In genomic region chr10:42245636-42246035, GRCm38 (mm10) we compare ENCODE assay signal across 19 mouse cellular contexts. TPM values are rescaled to one million over a fixed set of nuclear protein-coding genes. Genes with fewer than 3 reads are reported as not detected.
DNase-seq lines count a peak whose midpoint lies in the region; ATAC-seq and TF ChIP-seq lines count a peak whose summit lies in the region.
"Had no signal": no experiment of that assay in that cellular context is flagged by ENCODE, and none has a peak within 500 bp of the region (broad histone marks: within the 10 kb centered on the region; RNA-seq: fewer than 3 reads in every experiment).

No protein-coding gene starts in this region.

- peaks cover 100% of the 10 kb centered on the region for H3K36me3 ChIP-seq in erythroblast, embryonic 14.5 days (ENCODE audit: control insufficient read depth)
- H3K36me3 ChIP-seq in limb, embryonic 13.5 days = no peaks in the 10 kb centered on the region
- H3K36me3 ChIP-seq in limb, embryonic 10.5 days = no peaks in the 10 kb centered on the region
- H3K36me3 ChIP-seq in limb, embryonic 14.5 days (ENCODE audit: control insufficient read depth, insufficient read depth, low read length) = no peaks in the 10 kb centered on the region
- H3K36me3 ChIP-seq in liver, embryonic 16.5 days (ENCODE audit: control insufficient read depth, insufficient read depth) = peaks cover 6% of the 10 kb centered on the region
- H3K36me3 ChIP-seq: heart, embryonic 12.5 days; limb, embryonic 12.5 days; stomach, embryonic 15.5 days had no signal

- peak overlapping the region; percentile 28; the same call in 1 of the 2 replicates for H3K27ac ChIP-seq in limb, embryonic 13.5 days
- no peak overlapping the region for H3K27ac ChIP-seq in limb, embryonic 10.5 days
- H3K27ac ChIP-seq in limb, embryonic 14.5 days (replicated peaks; ENCODE audit: low read depth, low read length) = 0 out of 2 replicates have a peak overlapping the region, but pooled peaks have one; percentile 2
- H3K27ac ChIP-seq in liver, embryonic 16.5 days (ENCODE audit: low read length) = peak overlapping the region; percentile 97
- H3K27ac ChIP-seq: stomach, embryonic 15.5 days had no signal

- no peak for ATAC-seq in erythroblast, adult 5-6 weeks (replicated peaks; ENCODE audit: low FRiP score, poor library complexity, severe bottlenecking)
- no peak for ATAC-seq in limb, embryonic 13.5 days (ENCODE audit: low FRiP score, low read depth)
- ATAC-seq in limb, embryonic 14.5 days (ENCODE audit: low FRiP score, low read depth) = no peak
- no peak for ATAC-seq in liver, embryonic 16.5 days (ENCODE audit: low read depth)
- ATAC-seq: forebrain, embryonic 14.5 days; hindbrain, embryonic 16.5 days; intestine, embryonic 16.5 days had no signal

- peaks cover 99% of the 10 kb centered on the region for H3K4me1 ChIP-seq in erythroblast, embryonic 14.5 days (ENCODE audit: control insufficient read depth)
- peaks cover 70% of the 10 kb centered on the region for H3K4me1 ChIP-seq in limb, embryonic 13.5 days
- peaks cover 58% of the 10 kb centered on the region for H3K4me1 ChIP-seq in limb, embryonic 10.5 days
- H3K4me1 ChIP-seq in limb, embryonic 14.5 days (ENCODE audit: control insufficient read depth, insufficient read depth, low read length) = peaks cover 60% of the 10 kb centered on the region
- H3K4me1 ChIP-seq in liver, embryonic 16.5 days (ENCODE audit: control insufficient read depth, low read depth, low read length) = peaks cover 92% of the 10 kb centered on the region

- H3K9me3 ChIP-seq in erythroblast, embryonic 14.5 days (ENCODE audit: control insufficient read depth, low read length) = no peaks in the 10 kb centered on the region
- H3K9me3 ChIP-seq in limb, embryonic 13.5 days = no peaks in the 10 kb centered on the region
- H3K9me3 ChIP-seq in limb, embryonic 10.5 days (replicated peaks) = no peaks in the 10 kb centered on the region
- no peaks in the 10 kb centered on the region for H3K9me3 ChIP-seq in limb, embryonic 14.5 days (ENCODE audit: control insufficient read depth, low read length)
- H3K9me3 ChIP-seq in liver, embryonic 16.5 days (replicated peaks; ENCODE audit: control insufficient read depth, low read length) = no peaks in the 10 kb centered on the region
- H3K9me3 ChIP-seq: heart, embryonic 12.5 days; limb, embryonic 12.5 days; stomach, embryonic 15.5 days had no signal

- 70% methylated on average over 3 of the region's 3 CpGs for WGBS in limb, embryonic 13.5 days
- WGBS in limb, embryonic 10.5 days = 95% methylated on average over 3 of the region's 3 CpGs
- WGBS in limb, embryonic 14.5 days = 75% methylated on average over 3 of the region's 3 CpGs
- WGBS in liver, embryonic 16.5 days (ENCODE audit: insufficient replicate concordance) = 76% methylated on average over 3 of the region's 3 CpGs

- H3K4me2 ChIP-seq in limb, embryonic 13.5 days (replicated peaks) = no peak overlapping the region
- H3K4me2 ChIP-seq in limb, embryonic 14.5 days (replicated peaks; ENCODE audit: low read depth, low read length, severe bottlenecking) = no peak overlapping the region; the same call in 1 of the 2 replicates
- peak overlapping the region; percentile 46; the same call in 1 of the 2 replicates for H3K4me2 ChIP-seq in liver, embryonic 16.5 days (ENCODE audit: low read depth, low read length)
- H3K4me2 ChIP-seq: heart, embryonic 12.5 days; limb, embryonic 12.5 days; midbrain, embryonic 11.5 days; stomach, embryonic 15.5 days had no signal

- H3K9ac ChIP-seq in limb, embryonic 13.5 days = no peak overlapping the region
- no peak overlapping the region for H3K9ac ChIP-seq in limb, embryonic 14.5 days (ENCODE audit: low read depth, low read length, severe bottlenecking)
- H3K9ac ChIP-seq in liver, embryonic 16.5 days (ENCODE audit: low read depth, low read length) = 0 out of 2 replicates have a peak overlapping the region, but pooled peaks have one; percentile 40
- H3K9ac ChIP-seq: heart, embryonic 12.5 days; limb, embryonic 12.5 days; stomach, embryonic 15.5 days had no signal

- no peak for DNase-seq in limb, embryonic 10.5 days (ENCODE audit: low spot score)
- DNase-seq in limb, embryonic 14.5 days (ENCODE audit: low spot score) = no peak
- no peak for DNase-seq in Muller cell, postnatal 12 days (ENCODE audit: inconsistent ontology term)
- DNase-seq: adrenal gland, adult 8-10 months; embryo, embryonic 11 days; gastrocnemius, postnatal 36 days; retina, postnatal 1 day; thymus, adult 18-20 months had no signal

- peak overlapping the region; percentile 44 for H3K4me3 ChIP-seq in erythroblast, embryonic 14.5 days (replicated peaks)
- no peak overlapping the region for H3K4me3 ChIP-seq in limb, embryonic 13.5 days
- H3K4me3 ChIP-seq in limb, embryonic 10.5 days = no peak overlapping the region
- no peak overlapping the region for H3K4me3 ChIP-seq in limb, embryonic 14.5 days (replicated peaks; ENCODE audit: low read length)
- no peak overlapping the region for H3K4me3 ChIP-seq in liver, embryonic 16.5 days (ENCODE audit: low read depth, low read length)
- H3K4me3 ChIP-seq: heart, embryonic 12.5 days; limb, embryonic 12.5 days; stomach, embryonic 15.5 days had no signal

- no peak for TF ChIP-seq POLR2A in limb, embryonic 14.5 days (IDR thresholded peaks at IDR 0.05; ENCODE audit: borderline replicate concordance, extremely low read depth, insufficient read depth, insufficient read length)

- no peaks in the 10 kb centered on the region for H3K27me3 ChIP-seq in erythroblast, embryonic 14.5 days (ENCODE audit: control insufficient read depth)
- no peaks in the 10 kb centered on the region for H3K27me3 ChIP-seq in limb, embryonic 13.5 days
- no peaks in the 10 kb centered on the region for H3K27me3 ChIP-seq in limb, embryonic 10.5 days (ENCODE audit: low read depth, poor library complexity, severe bottlenecking)
- no peaks in the 10 kb centered on the region for H3K27me3 ChIP-seq in limb, embryonic 14.5 days (ENCODE audit: control insufficient read depth, insufficient read depth, low read length)
- H3K27me3 ChIP-seq in liver, embryonic 16.5 days (ENCODE audit: control insufficient read depth, insufficient read depth, low read depth, low read length) = no peaks in the 10 kb centered on the region
- H3K27me3 ChIP-seq: heart, embryonic 12.5 days; limb, embryonic 12.5 days; stomach, embryonic 15.5 days had no signal

RNA-seq across cellular contexts. Expression of gene Foxo3, which starts 30.9 kb away (rescaled TPM):
- 14.6 and 19.0 TPM in 2 replicates for polyA plus RNA-seq in erythroblast, embryonic 14.5 days (2012)
- total RNA-seq in erythroblast, adult 5-6 weeks (2015; ENCODE audit: low replicate concordance) = 160 and 187 TPM in 2 replicates
- 378 and 459 TPM in 2 replicates for total RNA-seq in erythroblast, adult 5-6 weeks (2017; ENCODE audit: low replicate concordance)
- 8.1 and 8.5 TPM in 2 replicates for polyA plus RNA-seq in limb, embryonic 13.5 days (2015; fragmentation: Nextera tagmentation; extraction: Ambion mirVana)
- polyA plus RNA-seq in limb, embryonic 10.5 days (2016; fragmentation: Nextera tagmentation; extraction: Ambion mirVana) = 2.3 and 3.8 TPM in 2 replicates
- 16.6 and 23.4 TPM in 2 replicates for polyA plus RNA-seq in limb, embryonic 14.5 days (2012; rRNA removed)
- 10.8 and 11.7 TPM in 2 replicates for polyA plus RNA-seq in limb, embryonic 14.5 days (2014; fragmentation: Nextera tagmentation; extraction: Ambion mirVana)
- polyA plus RNA-seq in liver, embryonic 16.5 days (2015; fragmentation: Nextera tagmentation; extraction: Ambion mirVana) = 12.7 and 13.7 TPM in 2 replicates
